Mouse (Mus musculus) heart, postnatal 0 days (tissue): ENCODE data around the gene Gm11938. TPM values are rescaled to one million over a fixed set of nuclear protein-coding genes. Genes with fewer than 3 reads are reported as not detected.

Experiments used
- ATAC-seq: fragments of 200-750 bp; cut with Nextera tagmentation; 2 replicates; pipeline ENCODE4 v1.8.0; 2017; ENCODE audit warnings: low read depth, moderate number of reproducible peaks, moderate library complexity; ENCODE audit not compliant: insufficient read depth
- DNase-seq: peaks from one replicate; pipeline ENCODE4 v3.0.0-alpha.2; 2016; ENCODE audit warnings: low spot score
- H3K27ac ChIP-seq: fragments of 300-500 bp; sonication (generic); 2 replicates; pipeline ENCODE4 v1.5.1; 2014; ENCODE audit warnings: low read depth, mild to moderate bottlenecking
- H3K27me3 ChIP-seq: fragments of 300-500 bp; sonication (generic); 2 replicates; pipeline ENCODE4 v1.6.1; 2014; ENCODE audit warnings: low read length, mixed read lengths; ENCODE audit not compliant: control insufficient read depth, insufficient read depth
- H3K36me3 ChIP-seq: fragments of 300-500 bp; sonication (generic); replicated peaks from 2 replicates; pipeline ENCODE4 v1.6.1; 2014; ENCODE audit warnings: low read length, mixed read lengths; ENCODE audit not compliant: control insufficient read depth, insufficient read depth
- H3K4me1 ChIP-seq: fragments of 300-500 bp; sonication (generic); 2 replicates; pipeline ENCODE4 v1.6.1; 2014; ENCODE audit warnings: antibody characterized with exemption; ENCODE audit not compliant: control insufficient read depth, insufficient read depth
- H3K4me2 ChIP-seq: fragments of 300-500 bp; sonication (generic); 2 replicates; pipeline ENCODE4 v1.6.1; 2014; ENCODE audit warnings: low read depth, mild to moderate bottlenecking, low read length, moderate library complexity
- H3K4me3 ChIP-seq: fragments of 300-500 bp; sonication (generic); 2 replicates; pipeline ENCODE4 v1.5.1; 2014; ENCODE audit warnings: low read depth, low read length
- H3K9ac ChIP-seq: fragments of 300-500 bp; sonication (generic); replicated peaks from 2 replicates; pipeline ENCODE4 v1.6.1; 2014; ENCODE audit warnings: low read depth, low read length, mixed read lengths
- H3K9me3 ChIP-seq: fragments of 300-500 bp; sonication (generic); replicated peaks from 2 replicates; pipeline ENCODE4 v1.6.1; 2016; ENCODE audit warnings: low read length; ENCODE audit not compliant: control insufficient read depth
- CTCF ChIP-seq: IDR thresholded peaks from 2 replicates; pipeline ENCODE4 v1.5.1; 2016; ENCODE audit warnings: antibody characterized with exemption, control low read depth, low read depth
- EP300 ChIP-seq: IDR thresholded peaks from 2 replicates; pipeline ENCODE4 v1.6.1; 2016; ENCODE audit warnings: antibody characterized with exemption, low read depth
- WGBS: fragments of 180-500 bp; shearing (Covaris S2); extraction: QIAGEN DNeasy Blood & Tissue Kit; methylation state at CpG from one replicate; pipeline ENCODE4 v1.1.7; 2014; 5-methylcytosine and 5-hydroxymethylcytosine counted together
- polyA plus RNA-seq: library from polyadenylated mRNA; unstranded; fragments of >200 nt; fragmentation: Nextera tagmentation; extraction: Ambion mirVana; gene quantifications from 2 replicates; pipeline ENCODE4 v1.2.1, GENCODE M21; 2015
- total RNA-seq: library from RNA; depleted of rRNA; stranded (reverse); fragments of >200 nt; gene quantifications from 2 replicates; pipeline ENCODE4 v1.2.3, GENCODE M21; 2014; ENCODE audit warnings: low replicate concordance

Gm11938 gene
- total and polyA plus RNA-seq, 2 experiments from 2014 or later: not detected

- no peak overlapping the region for H3K9ac ChIP-seq
- TF ChIP-seq CTCF (no peak), EP300 (no peak)
- no peak overlapping the region for H3K4me3 ChIP-seq
- H3K9me3 ChIP-seq: no peaks in the 10 kb centered on the region
- DNase-seq: no peak
- no peaks in the 10 kb centered on the region for H3K27me3 ChIP-seq
- no peak for ATAC-seq
- H3K4me1 ChIP-seq: no peaks in the 10 kb centered on the region
- no peak overlapping the region for H3K4me2 ChIP-seq
- H3K27ac ChIP-seq: no peak overlapping the region
- no peaks in the 10 kb centered on the region for H3K36me3 ChIP-seq
- 24% methylated on average over 1 of the region's 1 CpGs for WGBS
Observed at GRCm38 (mm10) chr11:99637086-99637485, 34.0 kb upstream of the Gm11938 start.

DNA sequence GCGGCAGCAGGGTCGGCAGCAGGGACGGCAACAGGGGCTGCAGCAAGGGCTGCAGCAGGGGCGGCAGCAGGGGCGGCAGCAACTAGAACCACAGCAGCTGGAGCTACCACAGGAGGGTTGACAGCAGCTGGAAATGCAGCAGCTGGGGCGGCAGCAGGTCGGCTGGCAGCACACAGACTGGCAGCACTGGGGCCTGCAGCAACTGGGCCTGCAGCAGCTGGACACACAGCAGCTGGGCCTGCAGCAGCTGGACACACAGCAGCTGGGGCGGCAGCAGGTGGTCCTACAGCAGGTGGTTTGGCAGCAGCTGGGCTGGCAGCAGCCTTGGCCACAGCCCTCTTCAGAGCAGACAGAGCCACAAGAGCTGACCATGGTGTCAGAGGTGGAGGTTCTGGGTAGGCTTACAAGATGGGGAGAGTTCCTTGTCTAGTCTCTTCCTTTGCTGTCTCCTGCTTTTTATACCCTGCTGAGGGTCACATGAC, 31.6 kb upstream of the Gm11938 start, which contains the start of gene Krtap4-2:
Krtap4-2 (minus strand) TSS at position 432 of the 482 bp plus-strand sequence.
- Histone ChIP-seq H3K27me3 (no peaks in the 10 kb centered on the region), H3K4me3 (no peak within 1 kb of the TSS), H3K4me1 (no peaks in the 10 kb centered on the region), H3K9ac (no peak within 1 kb of the TSS), H3K9me3 (no peaks in the 10 kb centered on the region), H3K36me3 (no peaks in the 10 kb centered on the region), H3K4me2 (no peak within 1 kb of the TSS), H3K27ac (no peak within 1 kb of the TSS)
- ATAC-seq (no peak), DNase-seq (no peak)
- WGBS: 53% methylated on average over 8 of the region's 8 CpGs
- TF ChIP-seq EP300: no peak
- TF ChIP-seq CTCF: no peak

- H3K36me3 ChIP-seq: no peaks in the 10 kb centered on the region
- no peak overlapping the region for H3K27ac ChIP-seq
- no peak overlapping the region for H3K9ac ChIP-seq
- H3K9me3 ChIP-seq: no peaks in the 10 kb centered on the region
- no peak overlapping the region for H3K4me3 ChIP-seq
- no peaks in the 10 kb centered on the region for H3K27me3 ChIP-seq
- TF ChIP-seq EP300: no peak
- TF ChIP-seq CTCF: no peak
- WGBS: 56% methylated on average over 2 of the region's 2 CpGs
- no peak overlapping the region for H3K4me2 ChIP-seq
- no peaks in the 10 kb centered on the region for H3K4me1 ChIP-seq
- no peak for ATAC-seq
- no peak for DNase-seq
Observed at GRCm38 (mm10) chr11:99633293-99633692, 30.2 kb upstream of the Gm11938 start.

- Histone ChIP-seq H3K27ac (no peak overlapping the region), H3K4me1 (no peaks in the 10 kb centered on the region), H3K4me3 (no peak overlapping the region), H3K4me2 (no peak overlapping the region), H3K9ac (no peak overlapping the region), H3K9me3 (no peaks in the 10 kb centered on the region), H3K36me3 (no peaks in the 10 kb centered on the region), H3K27me3 (no peaks in the 10 kb centered on the region)
- DNase-seq (no peak), ATAC-seq (no peak)
- WGBS: 71% methylated on average over 3 of the region's 3 CpGs
- no peak for TF ChIP-seq EP300
- no peak for TF ChIP-seq CTCF
Observed at GRCm38 (mm10) chr11:99630890-99631289, 27.8 kb upstream of the Gm11938 start.

DNA sequence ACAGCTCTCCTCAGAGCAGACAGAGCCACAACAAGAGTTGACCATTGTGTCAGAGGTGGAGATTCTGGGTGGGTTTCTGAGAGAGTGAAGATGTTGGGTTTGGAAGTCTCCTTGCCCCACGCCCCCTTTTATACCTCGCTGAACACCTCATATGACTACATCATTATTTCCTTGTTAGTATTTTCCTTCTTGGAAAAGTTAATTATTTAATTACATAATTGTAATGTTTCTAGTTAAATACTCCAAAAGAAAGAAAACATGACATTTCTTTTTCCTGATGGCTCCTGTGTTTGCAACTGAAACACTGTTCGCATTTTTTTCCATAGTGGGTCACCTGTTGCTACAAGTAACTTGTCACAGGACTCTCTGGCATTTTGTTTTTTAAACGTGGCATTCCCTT, 25.0 kb upstream of the Gm11938 start, which contains the start of gene Krtap4-1:
Krtap4-1 (minus strand) TSS at position 101 of the 400 bp plus-strand sequence.
- TF ChIP-seq EP300: no peak
- no peak for TF ChIP-seq CTCF
- Histone ChIP-seq H3K9me3 (no peaks in the 10 kb centered on the region), H3K4me3 (no peak within 1 kb of the TSS), H3K4me2 (no peak within 1 kb of the TSS), H3K9ac (no peak within 1 kb of the TSS), H3K27me3 (no peaks in the 10 kb centered on the region), H3K4me1 (no peaks in the 10 kb centered on the region), H3K27ac (no peak within 1 kb of the TSS), H3K36me3 (no peaks in the 10 kb centered on the region)
- WGBS: 78% methylated on average over 4 of the region's 4 CpGs
- no peak for DNase-seq
- no peak for ATAC-seq

DNA sequence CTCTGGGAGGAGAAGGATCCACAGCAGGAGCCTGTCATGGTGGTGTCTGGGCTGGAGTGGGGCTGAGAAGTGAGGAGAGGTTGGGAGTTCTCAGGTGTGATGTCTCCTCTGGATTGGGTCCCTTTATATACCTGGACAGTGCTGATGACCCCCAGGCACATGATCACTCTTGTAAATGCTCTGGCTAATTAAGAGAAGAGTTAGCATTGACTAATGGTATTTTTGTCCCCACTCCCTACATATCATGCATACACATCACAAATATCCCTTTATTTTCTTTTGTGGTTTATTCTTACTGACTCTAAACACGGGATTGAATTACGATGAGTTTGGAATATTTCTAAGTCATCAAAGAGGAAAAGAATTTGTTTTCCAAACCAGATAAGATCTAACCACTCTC, 17.2 kb upstream of the Gm11938 start, which contains the start of gene Gm11562:
Gm11562 (minus strand) TSS at position 101 of the 400 bp plus-strand sequence.
- Histone ChIP-seq H3K4me3 (no peak within 1 kb of the TSS), H3K4me2 (no peak within 1 kb of the TSS), H3K27me3 (no peaks in the 10 kb centered on the region), H3K9me3 (no peaks in the 10 kb centered on the region), H3K4me1 (no peaks in the 10 kb centered on the region), H3K27ac (no peak within 1 kb of the TSS), H3K36me3 (no peaks in the 10 kb centered on the region), H3K9ac (no peak within 1 kb of the TSS)
- TF ChIP-seq EP300 (no peak), CTCF (no peak)
- DNase-seq: no peak
- WGBS: 83% methylated on average over 2 of the region's 2 CpGs
- no peak for ATAC-seq
